Mouse (Mus musculus) ovary, postnatal 10 days (tissue): ENCODE measurements at regions not wholly inside any gene's neighbourhood (a gene's known extent, or its start where the extent isn't known, plus 50 kb on each side); places are given as distances from the start of the nearest gene placed in this dataset.
"Not testable (repeated sequence)": the region's sequence is repeated elsewhere in the genome, so short reads cannot be mapped to it uniquely, and the experiment has no call there.

Experiments
- DNase-seq: peaks from one replicate; pipeline ENCODE4 v3.0.0; 2022; ENCODE audit warnings: low spot score

DNA sequence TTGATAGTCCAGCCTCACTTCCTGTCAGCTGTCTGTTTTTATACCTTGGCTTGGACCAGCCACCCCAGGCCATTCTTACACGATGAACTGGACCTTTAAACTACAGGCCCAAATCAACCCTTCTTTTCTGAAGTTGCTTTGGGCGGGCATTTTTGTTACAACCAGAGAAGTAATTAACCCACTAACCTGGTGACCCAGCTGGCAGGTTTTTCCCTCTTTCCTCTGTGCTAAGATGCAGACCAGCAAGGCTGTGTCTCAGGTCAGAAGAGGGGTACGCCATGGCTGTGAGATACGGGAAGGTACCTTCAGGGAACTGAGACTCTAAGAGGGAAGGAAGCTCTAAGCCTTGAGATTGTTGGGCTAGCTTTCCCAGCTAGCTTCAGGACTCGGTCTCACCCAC, 105.7 kb upstream of the Klf3 start:
- no peak for DNase-seq

DNA sequence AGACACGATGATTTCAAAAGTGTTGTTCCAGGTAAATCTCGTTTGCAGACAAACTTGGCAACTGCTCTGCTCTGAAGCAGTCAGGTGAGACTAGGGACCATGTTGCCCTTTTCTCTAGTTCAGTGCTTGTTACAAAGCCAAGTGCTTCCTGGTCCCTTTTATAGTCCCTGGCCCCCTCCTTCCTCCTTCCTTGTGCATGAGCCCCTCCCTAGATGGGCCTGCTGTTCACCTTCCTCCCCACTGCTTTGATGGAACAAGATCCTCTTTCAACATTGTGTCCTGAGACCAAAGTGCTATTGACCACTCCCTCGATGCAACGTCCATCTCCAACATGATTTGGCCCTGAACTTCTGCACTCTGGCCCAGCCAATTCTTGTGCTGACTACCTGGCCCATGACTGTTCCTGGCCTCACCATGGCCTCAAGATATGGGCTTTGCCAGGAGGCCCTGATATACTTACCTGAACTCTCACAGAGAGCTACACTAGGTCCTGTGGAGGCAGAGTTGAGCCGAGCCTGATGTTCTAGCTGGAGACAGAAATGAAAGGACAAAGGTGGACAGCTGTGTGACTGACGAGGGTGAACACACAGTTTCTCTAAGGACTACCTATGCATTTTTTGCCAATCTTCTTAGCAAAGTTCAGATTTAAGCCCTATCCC, 104.6 kb upstream of the Klf3 start:
- DNase-seq: no peak

DNA sequence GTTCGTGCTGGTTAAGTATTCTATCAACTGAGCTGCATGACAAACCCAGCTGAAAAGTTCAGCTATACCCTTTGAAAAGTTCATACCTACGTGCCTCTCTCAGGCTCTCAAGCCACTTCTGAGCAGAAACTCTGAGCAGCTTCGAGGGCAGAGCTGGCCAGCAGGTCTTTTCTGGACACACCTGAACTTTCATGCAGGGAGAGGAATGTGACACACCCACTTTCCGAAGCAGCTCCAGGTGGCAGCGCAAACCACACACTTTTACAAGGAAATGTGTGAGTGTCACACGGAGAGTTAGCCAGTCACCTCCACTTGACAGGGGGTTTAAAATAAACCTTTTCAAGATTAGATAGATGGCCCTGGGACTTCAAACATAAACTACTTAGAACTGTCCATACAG, 103.2 kb upstream of the Klf3 start:
- DNase-seq: no peak

DNA sequence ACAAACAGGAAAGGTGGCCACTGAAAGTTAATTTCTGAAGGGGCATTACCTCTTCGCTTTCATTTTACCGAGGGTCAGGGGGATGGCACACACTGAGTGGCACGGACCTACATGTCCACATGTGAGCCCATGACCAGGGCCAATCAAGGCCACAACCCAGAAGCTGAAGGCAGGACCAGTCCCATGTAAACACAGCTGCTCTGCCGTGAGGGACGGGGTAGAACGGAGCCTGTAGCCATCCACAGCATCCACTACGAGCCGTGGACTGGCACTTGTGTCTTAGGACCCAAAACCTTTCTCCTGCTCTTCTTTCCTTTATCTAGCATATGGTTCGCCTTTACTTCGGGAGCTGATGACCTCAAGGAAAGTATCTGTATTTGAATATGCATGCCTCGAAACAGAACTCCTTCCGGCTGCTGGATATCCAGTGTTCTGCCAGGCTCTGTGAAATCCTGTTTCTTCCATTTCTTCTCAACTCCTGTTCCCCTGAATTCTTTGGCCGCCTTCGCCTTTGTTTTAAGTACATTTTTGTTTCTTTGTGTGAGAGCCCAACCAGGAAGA, 101.9 kb upstream of the Klf3 start:
- DNase-seq: no peak

DNA sequence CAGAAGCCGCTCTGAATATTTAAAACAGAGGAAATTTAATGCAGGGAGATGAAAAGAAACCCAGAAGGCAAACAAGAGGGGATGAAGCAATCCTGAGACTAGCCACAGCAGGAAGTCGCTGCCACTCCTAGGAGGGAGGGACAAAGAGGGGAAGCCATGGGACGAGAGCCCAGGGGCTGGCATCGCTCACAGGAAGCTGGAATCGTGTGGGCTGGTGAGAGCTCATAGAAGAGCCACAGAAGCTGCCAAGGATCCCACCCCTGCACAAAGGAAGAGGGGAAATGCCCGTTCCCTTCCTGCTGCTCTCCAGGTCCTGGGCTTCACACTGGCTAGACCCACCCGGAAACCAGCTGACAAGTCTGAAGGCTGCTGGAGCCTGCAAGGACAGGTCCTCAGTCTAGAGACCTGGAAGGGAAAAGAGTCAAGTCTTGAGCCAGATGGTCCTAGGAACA, 101.4 kb upstream of the Klf3 start:
- DNase-seq: no peak

DNA sequence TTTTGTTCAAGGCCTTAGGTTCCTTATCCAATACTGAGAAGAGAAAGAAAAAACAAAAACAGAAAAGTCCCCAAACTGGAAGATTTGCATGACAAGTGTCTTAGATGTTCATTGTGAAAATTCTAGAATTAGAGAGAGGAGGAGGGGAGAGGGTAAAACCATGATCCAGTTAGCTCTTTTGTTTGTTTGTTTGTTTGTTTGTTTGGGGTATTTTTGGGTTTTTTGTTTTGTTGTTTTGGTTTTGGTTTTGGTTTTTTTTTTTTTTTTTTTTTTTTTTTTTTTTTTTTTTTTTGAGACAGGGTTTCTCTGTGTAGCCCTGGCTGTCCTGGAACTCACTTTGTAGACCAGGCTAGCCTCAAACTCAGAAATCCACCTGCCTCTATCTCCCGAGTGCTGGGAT, 100.8 kb upstream of the Klf3 start:
- not testable (repeated sequence) for DNase-seq

DNA sequence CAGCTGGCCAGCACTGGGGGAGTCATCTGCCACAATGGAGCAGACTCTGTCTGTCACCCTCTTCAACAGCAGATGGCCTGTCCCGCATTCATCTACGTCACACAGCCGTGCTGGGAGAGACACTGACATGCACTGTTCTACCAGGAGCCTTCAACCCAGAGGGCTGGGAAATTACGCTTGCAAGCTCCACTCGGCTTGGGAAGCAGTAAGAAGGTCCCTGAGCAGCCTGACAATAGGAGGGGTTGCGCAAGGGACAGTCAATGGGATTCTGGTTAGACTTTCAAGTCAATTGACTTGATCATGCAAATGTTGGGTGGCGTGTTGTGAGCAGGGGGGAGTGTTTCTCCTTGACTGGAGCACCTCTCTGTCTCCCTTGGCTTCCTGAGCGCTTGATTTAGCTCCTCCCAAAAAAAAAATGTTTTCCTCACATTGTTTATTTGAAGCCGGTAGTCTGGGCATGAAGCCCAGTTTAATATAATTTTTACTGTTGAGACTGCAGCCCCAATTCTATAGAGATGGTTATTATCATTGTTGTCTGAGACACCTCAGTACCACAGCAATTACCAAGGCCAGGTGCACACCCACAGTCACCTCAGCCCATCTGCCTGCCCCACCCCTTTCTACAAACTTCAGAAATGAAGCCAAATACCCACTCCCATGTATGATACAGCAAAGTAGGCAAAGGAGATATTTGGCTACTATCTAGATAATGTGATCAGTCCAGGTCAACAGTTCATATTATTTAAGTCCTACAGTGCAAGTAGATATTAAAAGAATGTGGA, 99.9 kb upstream of the Klf3 start:
- no peak for DNase-seq

DNA sequence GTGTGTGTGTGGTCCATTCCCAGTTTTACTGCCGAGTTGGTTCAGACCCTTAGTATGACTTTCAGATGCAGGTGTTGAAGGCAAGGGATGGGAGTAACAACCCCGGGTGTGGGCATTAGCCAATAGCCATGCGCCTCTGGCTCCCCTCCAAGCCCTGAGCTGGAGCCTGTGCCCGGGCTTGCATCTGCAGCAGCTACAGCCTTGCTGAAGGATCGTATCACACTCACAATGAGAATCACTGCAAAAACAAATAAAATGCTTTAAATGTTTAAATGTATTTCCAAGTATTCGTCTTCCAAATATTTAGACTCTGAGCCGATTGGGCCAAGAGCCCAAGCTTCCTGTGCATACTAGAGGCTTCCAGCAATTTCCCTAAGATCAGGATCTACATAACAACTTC, 99.0 kb upstream of the Klf3 start:
- DNase-seq: no peak

DNA sequence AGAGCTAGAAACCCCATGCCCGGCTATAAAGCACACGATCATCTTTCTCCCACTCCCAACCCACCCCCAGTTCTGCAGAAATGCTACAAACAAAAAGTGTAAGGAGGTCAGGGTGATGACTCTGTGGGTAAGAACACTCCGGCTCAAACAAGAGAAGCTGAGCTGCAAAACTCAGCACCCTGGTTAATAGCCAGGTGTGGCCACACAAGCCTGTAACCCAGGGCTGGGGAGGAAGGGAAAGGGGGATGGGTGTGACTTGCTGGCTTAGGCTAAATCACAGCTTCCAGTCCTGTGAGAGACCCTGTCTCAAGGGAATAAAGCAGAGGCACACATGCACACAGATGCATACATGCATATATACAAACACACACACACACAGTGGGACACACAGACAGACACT, 96.6 kb upstream of the Klf3 start:
- DNase-seq: no peak

DNA sequence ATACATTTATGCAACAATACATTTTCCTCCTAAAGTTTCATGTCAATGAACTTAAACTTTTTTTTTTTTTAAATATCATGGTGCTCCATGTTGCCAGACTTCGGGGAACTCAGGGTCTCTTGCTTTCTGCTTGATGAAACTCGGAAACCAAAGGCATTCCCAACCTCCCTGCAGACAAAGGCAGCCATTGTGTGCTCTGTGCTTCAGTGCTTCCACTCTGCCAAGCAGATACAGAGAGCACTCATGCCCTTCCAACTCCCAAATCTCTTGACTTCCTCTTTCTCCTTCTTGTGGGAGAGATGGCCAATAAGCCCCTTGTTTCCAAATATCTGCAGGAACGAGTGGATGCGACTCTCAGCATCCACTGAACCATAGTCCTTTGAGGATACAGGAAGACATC, 94.0 kb upstream of the Klf3 start:
- no peak for DNase-seq

DNA sequence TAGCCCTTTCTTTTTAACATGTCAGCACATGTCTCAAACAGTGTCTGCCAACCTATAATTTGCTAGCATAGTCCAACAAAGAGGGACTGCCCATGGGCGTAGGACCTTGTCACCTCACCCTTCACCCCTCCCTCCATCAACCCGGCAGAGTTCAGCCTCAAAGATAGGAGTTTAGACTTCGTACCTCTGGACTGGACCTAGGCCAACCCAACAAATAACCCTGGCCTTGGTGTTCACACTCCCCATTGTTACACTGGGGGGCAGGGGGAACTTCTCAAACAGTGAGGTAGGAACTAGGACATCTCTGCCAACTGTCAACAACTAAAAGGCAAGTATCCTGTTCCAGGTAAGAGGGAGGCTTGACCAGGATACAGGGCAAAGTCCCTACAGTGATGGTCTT, 93.0 kb upstream of the Klf3 start:
- no peak for DNase-seq

DNA sequence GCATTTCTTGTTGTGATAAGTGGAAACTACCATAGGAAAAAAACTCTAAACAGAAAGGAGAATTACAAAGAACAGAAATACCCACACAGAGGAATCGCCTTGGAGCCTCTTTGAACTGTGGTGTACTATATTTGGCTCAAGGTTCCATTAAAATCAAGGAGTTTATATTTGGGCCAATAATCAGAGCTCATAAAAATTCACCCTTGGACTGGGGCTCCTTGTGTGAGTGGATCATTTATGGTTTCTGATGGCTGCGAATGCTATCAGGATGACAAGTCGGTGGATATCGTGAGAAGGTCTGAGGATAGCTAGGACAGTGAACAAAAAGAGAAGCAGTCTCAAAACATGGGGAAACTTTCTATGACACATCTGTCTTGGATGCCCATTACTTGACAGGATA, 92.2 kb upstream of the Klf3 start:
- no peak for DNase-seq

DNA sequence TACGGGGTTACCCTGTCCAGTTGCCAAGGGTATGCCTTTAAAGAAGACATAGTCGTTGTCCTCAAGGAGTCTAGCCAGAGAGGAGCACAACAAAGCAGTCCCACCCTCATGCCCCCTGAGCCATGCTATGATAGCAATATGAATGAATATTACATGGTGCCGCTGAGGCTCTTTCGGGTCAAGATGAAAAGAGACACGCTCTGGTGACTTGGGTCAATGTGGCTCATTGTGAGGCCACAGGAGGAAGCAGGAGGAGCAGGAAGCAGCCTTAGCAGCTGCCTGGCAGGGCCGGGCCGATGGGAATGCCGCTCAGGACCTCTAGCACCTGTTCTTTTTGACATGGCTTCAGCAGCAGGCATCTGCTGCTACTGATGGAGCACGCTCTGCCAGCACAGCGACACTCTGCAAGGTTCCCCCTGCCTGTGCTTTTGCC, 89.0 kb upstream of the Klf3 start:
- DNase-seq: no peak

DNA sequence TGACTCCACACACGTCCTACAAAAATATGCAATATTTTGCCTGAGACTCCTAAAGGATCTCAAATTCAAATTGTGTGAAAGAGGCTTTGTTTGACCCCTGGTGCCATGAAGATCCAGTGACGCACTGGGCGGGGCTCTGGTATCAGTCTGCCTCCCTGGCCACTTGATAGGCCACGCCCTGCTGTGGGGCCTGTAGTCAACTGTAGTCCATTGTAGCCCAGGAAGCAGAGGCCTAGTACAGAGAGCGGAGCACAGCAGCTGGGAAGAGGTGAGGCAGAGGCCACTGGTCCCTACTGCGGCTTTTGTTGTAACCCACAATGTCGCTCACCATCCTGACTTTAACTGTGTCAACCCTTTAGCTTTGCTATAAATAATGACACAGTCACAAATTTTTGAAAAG, 88.5 kb upstream of the Klf3 start:
- no peak for DNase-seq

DNA sequence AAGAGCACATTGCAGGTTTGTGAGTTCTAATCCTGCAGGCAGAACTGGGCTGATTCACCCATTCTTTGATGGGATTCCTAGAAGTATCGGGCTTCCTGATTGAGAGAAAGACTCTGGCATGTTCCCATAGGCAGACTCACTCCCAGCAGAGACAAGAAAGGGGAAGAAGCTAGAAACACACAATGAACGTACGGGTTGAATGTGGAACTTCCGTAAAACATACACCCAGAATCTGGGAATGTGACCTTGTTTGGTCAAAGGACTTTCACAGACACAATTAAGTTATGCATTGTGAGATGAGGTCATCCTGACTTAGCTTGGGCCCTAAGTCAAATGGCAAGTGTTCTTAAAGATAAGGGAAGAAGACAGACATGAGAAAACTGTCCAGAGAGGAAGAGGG, 86.6 kb upstream of the Klf3 start:
- DNase-seq: no peak

DNA sequence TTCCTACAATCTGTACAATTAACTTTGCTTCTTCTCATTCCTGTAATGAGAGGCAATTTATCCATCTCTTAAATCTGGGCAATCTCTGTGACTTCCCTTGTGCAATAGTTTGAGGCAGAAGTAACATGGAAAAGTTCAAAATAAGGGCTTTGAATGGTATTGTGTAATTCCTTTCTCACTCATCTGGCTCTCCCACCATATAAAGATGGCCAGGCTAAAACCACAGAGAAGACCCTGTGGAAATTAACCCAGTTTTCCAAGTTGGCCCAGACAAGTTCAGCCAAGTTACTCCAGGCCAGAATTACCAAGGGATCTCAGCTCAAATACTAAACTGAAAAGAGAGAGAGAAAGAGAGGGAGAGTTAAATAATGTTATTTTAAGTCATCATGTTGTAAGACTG, 81.0 kb upstream of the Klf3 start:
- no peak for DNase-seq

DNA sequence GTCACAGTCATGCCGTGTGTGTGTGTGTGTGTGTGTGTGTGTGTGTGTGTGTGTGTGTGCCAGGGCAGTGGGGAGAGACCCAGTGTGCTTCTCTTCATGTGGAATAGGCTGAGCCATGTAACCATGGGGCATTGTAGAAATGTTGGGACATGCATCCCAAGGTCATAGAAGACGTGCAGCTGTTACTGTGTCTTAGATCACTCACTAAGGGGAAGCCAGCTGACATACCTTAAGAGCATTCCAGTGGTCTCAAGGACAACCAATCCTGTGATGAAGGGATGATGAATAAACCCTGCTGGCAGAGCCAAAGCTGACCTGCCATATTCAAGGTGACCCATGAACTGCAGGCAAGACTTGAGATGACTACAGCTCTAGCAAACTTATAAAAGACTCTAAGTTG, 75.3 kb upstream of the Klf3 start:
- DNase-seq: no peak

DNA sequence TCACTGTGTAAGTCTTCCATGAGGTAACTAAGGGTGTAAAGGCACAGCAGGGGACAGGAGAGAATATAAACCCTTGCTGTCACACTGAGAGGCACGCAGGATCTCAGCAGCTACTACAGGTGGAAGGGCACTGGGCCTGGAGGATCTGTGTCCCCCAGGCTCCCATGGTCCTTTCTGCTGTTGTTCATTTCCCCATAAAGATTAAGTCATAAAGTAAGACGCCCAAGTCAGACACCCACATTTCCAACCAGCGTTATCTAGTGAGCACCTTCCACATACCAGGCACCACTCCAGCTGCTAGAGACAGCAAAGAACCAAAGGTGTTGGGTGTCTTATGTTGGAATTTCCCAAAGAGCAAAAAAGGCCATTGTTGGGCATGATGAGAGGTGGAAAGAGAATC, 70.8 kb upstream of the Klf3 start:
- no peak for DNase-seq

DNA sequence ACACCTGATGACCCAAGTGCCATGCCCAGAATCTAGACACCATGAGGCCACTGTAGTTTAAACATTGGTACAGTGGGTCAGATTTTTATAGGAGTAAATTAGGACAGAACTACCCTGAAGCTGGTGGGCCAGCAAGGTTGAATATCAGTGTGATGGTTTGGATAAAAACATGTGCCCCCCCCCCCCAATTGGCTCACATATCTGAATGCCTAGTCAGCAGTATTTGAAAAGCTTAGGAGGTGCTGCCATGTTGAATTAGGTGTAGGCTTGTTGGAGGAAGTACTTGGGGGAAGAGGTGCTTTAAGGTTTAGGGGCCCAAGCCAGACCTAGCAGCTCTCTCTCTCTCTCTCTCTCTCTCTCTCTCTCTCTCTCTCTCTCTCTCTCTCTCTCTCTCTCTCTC, 66.2 kb upstream of the Klf3 start:
- DNase-seq: no peak

DNA sequence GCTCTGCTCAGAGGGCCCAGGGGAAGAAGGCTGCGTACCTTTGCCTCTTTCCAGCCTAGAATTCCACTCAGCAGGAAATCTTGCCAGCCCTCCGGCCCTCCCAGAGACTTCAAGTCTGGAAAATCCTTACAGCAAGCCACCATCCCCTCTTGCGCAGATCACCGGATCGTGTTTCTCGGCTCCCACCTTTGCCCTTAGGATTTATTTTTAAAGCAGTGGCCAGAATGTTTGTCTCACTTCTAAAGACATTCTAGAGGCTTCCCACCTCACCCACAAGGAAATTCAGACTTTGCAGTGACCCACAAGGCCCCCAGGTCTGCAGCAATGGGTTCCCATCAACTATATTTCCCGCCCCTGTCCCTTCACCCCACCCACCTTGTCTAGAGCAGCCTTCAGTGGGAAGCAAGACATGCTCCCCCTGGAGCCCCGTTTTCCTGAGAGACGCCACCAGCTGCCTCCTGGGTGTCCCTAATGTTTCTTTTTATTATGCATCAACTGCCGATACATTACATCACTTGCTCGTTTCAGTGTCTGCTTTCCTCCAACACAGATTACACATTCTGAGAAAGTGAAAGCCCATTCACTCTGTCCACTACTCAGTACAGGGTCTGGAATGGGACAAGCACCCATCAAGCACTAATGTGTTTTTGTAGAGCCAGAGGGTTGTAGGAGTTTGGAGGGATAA, 65.0 kb upstream of the Klf3 start:
- DNase-seq: no peak

DNA sequence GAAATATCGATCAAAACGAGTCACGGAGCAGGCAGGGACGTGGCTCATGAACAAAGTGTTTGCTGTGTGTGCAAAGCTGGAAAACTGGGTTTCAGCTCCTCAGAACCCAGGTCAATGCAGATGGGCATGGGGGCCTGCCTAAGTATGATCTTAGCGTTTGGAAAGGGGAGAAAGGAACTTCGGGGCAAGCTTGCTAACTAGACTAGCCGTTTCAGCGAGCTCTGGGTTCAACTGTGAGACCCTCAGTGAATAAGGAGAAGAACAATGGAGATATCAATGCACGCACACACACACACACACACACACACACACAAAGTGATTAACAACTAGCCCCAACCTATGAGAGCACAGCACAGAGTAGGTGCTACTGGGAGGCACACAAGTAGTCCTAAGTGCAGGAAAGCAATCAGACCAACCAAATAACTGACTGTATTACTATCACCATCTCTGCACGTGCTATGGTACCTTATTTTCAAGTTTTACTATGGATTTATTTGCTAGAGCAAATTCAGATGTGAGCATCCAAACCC, 64.3 kb upstream of the Klf3 start:
- DNase-seq: no peak

DNA sequence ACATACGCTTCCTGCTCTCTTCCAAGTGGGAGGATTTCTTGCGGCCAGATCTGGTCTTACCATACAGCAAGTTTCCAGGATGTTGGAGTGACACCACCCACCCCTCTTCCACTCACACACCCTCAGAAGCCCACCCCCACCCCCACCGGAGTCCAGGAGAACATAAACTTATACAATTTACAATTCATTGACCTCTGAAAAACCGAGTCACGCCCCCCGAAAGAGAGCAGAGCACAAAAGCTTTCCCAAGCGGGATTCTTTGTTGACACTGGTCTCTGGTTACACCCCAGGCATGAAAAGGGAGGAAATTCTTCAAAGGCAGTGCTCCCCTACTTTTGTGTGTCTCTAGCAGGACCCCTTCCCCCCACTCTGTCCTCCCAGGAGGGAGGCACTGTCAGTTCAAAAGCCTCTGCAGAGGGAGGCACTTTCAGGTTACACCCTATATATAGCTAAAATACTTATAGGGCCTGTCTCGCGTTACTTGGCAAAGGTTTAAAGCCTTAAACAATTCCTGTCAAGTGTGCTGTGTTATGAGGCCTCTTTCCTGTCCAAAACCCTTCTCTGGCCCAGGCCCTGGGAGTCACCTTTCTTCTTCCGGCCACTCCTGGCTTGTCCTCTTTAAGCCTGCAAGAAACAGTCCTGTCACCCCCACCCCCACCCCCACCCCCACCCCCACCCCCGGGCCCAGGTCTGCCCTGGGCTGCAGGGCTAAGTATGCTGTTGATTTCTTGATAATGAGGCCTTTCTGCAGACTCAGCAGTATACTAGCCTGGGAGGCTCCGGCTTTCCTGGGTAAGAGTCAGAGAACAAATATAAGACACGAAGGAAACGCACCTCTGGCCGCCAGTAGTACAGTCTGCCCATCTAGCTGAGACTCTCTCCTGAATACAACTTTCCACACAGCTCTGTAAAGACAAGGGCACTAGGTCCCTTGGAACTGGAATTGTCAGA, 63.6 kb upstream of the Klf3 start:
- no peak for DNase-seq
